Mouse (Mus musculus) small intestine, adult 2 months (tissue): Measurements from ENCODE around the gene Dyrk1a.

Source experiments
- CTCF ChIP-seq: fragments of 200-500 bp; IDR thresholded peaks from 2 replicates; pipeline ENCODE4 v1.5.1; 2012; ENCODE audit warnings: low read depth, mild to moderate bottlenecking, control low read depth, inconsistent platforms, low read length, moderate library complexity, mixed read lengths; ENCODE audit not compliant: insufficient replicate concordance, insufficient read length; ENCODE audit errors: extremely low read depth
- POLR2A ChIP-seq: fragments of 200-500 bp; IDR thresholded peaks from 2 replicates; pipeline ENCODE4 v1.6.1; 2012; ENCODE audit warnings: low read depth, mild to moderate bottlenecking, control low read depth, inconsistent platforms, low read length, moderate library complexity

GRCm38 (mm10) chr16:94607468-94607867 lies 37.7 kb downstream of the Dyrk1a start:
- no peak for TF ChIP-seq CTCF
- no peak for TF ChIP-seq POLR2A
